ENCODE assay signal across 15 mouse cellular contexts in genomic region chr11:118891516-118891915, GRCm38 (mm10). TPM values are rescaled to one million over a fixed set of nuclear protein-coding genes. Genes with fewer than 3 reads are reported as not detected.
A peak's percentile ranks its signal among the peaks of the same experiment; 100 is the strongest.
DNase-seq lines count a peak whose midpoint lies in the region; ATAC-seq lines count a peak whose summit lies in the region.
"Had no signal": no experiment of that assay in that cellular context is flagged by ENCODE, and none has a peak within 500 bp of the region (broad histone marks: within the 10 kb centered on the region; RNA-seq: fewer than 3 reads in every experiment).

No protein-coding gene starts in this region.

- no peaks in the 10 kb centered on the region for H3K27me3 ChIP-seq in forebrain, embryonic 15.5 days
- no peaks in the 10 kb centered on the region for H3K27me3 ChIP-seq in midbrain, embryonic 15.5 days (replicated peaks)

- H3K27ac ChIP-seq in forebrain, embryonic 15.5 days (replicated peaks) = no peak overlapping the region
- peak overlapping the region; percentile 66 for H3K27ac ChIP-seq in midbrain, embryonic 15.5 days
- H3K27ac ChIP-seq: heart, embryonic 15.5 days; kidney, postnatal 0 days had no signal

- no peaks in the 10 kb centered on the region for H3K36me3 ChIP-seq in forebrain, embryonic 15.5 days
- no peaks in the 10 kb centered on the region for H3K36me3 ChIP-seq in midbrain, embryonic 15.5 days (replicated peaks)
- H3K36me3 ChIP-seq: heart, embryonic 15.5 days had no signal

- peaks cover 31% of the 10 kb centered on the region for H3K4me1 ChIP-seq in forebrain, embryonic 15.5 days
- H3K4me1 ChIP-seq in midbrain, embryonic 15.5 days = peaks cover 25% of the 10 kb centered on the region
- H3K4me1 ChIP-seq: heart, embryonic 15.5 days had no signal

- peak; percentile 25 for DNase-seq in adrenal gland, postnatal 25 days
- no peak for DNase-seq in adrenal gland, postnatal 14 days
- DNase-seq in cerebellum, adult 18-20 months = peak; percentile 96 to 99
- DNase-seq in frontal cortex, postnatal 36 days (ENCODE audit: low spot score in 2 of 2) = no peak
- DNase-seq in testis, postnatal 10 days (ENCODE audit: low spot score) = no peak
- no peak for DNase-seq in spleen, postnatal 4 days (ENCODE audit: low spot score in 2 of 2)
- DNase-seq: layer of hippocampus, postnatal 36 days; lung, adult 18-20 months; right cerebral cortex, adult 18-20 months had no signal

- 0 out of 2 replicates have a peak overlapping the region, but pooled peaks have one; percentile 22 for H3K9ac ChIP-seq in forebrain, embryonic 15.5 days (replicated peaks)
- no peak overlapping the region for H3K9ac ChIP-seq in midbrain, embryonic 15.5 days
- H3K9ac ChIP-seq: heart, embryonic 15.5 days had no signal

- no peak overlapping the region for H3K4me3 ChIP-seq in forebrain, embryonic 15.5 days
- no peak overlapping the region for H3K4me3 ChIP-seq in midbrain, embryonic 15.5 days
- H3K4me3 ChIP-seq: heart, embryonic 15.5 days had no signal

- H3K9me3 ChIP-seq in forebrain, embryonic 15.5 days = no peaks in the 10 kb centered on the region
- no peaks in the 10 kb centered on the region for H3K9me3 ChIP-seq in midbrain, embryonic 15.5 days
- H3K9me3 ChIP-seq: heart, embryonic 15.5 days had no signal

- 79% methylated on average over 15 of the region's 15 CpGs for WGBS in forebrain, embryonic 15.5 days
- 77% methylated on average over 15 of the region's 15 CpGs for WGBS in midbrain, embryonic 15.5 days

- ATAC-seq in forebrain, embryonic 15.5 days (replicated peaks) = no peak
- no peak for ATAC-seq in midbrain, embryonic 15.5 days (replicated peaks)
- ATAC-seq: inflammation-experienced regulatory T-cells, adult 6 months had no signal

- no peak overlapping the region for H3K4me2 ChIP-seq in forebrain, embryonic 15.5 days (replicated peaks)
- H3K4me2 ChIP-seq in midbrain, embryonic 15.5 days = 0 out of 2 replicates have a peak overlapping the region, but pooled peaks have one; percentile 4
- H3K4me2 ChIP-seq: heart, embryonic 15.5 days had no signal

RNA-seq across cellular contexts. Expression of gene Rbfox3, which starts 19.9 kb away (rescaled TPM):
- total RNA-seq in adrenal gland, postnatal 25 days (2021) = 6.2 and 7.2 TPM in 2 replicates
- total RNA-seq in adrenal gland, postnatal 14 days (2021) = 4.6 and 5.0 TPM in 2 replicates
- 51.1 and 57.2 TPM in 2 replicates for polyA plus RNA-seq in forebrain, embryonic 15.5 days (2015; fragmentation: Nextera tagmentation; extraction: Ambion mirVana)
- polyA plus RNA-seq in midbrain, embryonic 15.5 days (2015; fragmentation: Nextera tagmentation; extraction: Ambion mirVana) = 53.5 and 54.2 TPM in 2 replicates
- total RNA-seq: megakaryocyte, adult 5-6 weeks had no signal

Comparison
In these comparisons a context has a peak if more than half of its experiments do, and no peak if none do; other contexts are left out.
1. DNase-seq: peak in adrenal gland, postnatal 25 days (single experiment) and cerebellum, adult 18-20 months (2 of 2); none in adrenal gland, postnatal 14 days (single experiment), frontal cortex, postnatal 36 days (0 of 2), testis, postnatal 10 days (single experiment) and spleen, postnatal 4 days (0 of 2).